Mouse (Mus musculus): ENCODE data around the gene Spint1.
A peak's percentile ranks its signal among the peaks of the same experiment; 100 is the strongest.

Spint1 gene

GRCm38 (mm10) chr2:119245246-119245645 is 8.1 kb downstream of the Spint1 start:
- no peak for DNase-seq

- no peak for DNase-seq
These were observed 10.7 kb downstream of the Spint1 start for GRCm38 (mm10) chr2:119247904-119248303.

- DNase-seq: no peak
These were observed 12.5 kb downstream of the Spint1 start for GRCm38 (mm10) chr2:119249592-119250061.

- no peak for DNase-seq
These were observed 13.2 kb downstream of the Spint1 start for GRCm38 (mm10) chr2:119250377-119250776.

GRCm38 (mm10) chr2:119250826-119251478 is 13.8 kb downstream of the Spint1 start:
- peak; percentile 57 to 84 for DNase-seq

GRCm38 (mm10) chr2:119254976-119255375 is 17.8 kb downstream of the Spint1 start:
- DNase-seq: no peak

- no peak for DNase-seq
These were observed 23.4 kb downstream of the Spint1 start for GRCm38 (mm10) chr2:119260518-119260917.

- no peak for DNase-seq
These were observed 24.2 kb downstream of the Spint1 start for GRCm38 (mm10) chr2:119261326-119261725.

GRCm38 (mm10) chr2:119262978-119263377 is 25.8 kb downstream of the Spint1 start:
- no peak for DNase-seq

- DNase-seq: no peak
These were observed 26.7 kb downstream of the Spint1 start for GRCm38 (mm10) chr2:119263813-119264212.

- no peak for DNase-seq
These were observed 33.1 kb downstream of the Spint1 start for GRCm38 (mm10) chr2:119270286-119270642.

- peak; percentile 51 to 64 for DNase-seq
These were observed 33.6 kb downstream of the Spint1 start, which contains the start of gene Rhov for GRCm38 (mm10) chr2:119270643-119271331. TSS of gene Rhov (minus strand) at chr2:119271272.

- DNase-seq: no peak
These were observed 37.0 kb downstream of the Spint1 start for GRCm38 (mm10) chr2:119274126-119274525.

GRCm38 (mm10) chr2:119276926-119277325 is 39.8 kb downstream of the Spint1 start:
- DNase-seq: no peak

- DNase-seq: no peak
These were observed 40.6 kb downstream of the Spint1 start for GRCm38 (mm10) chr2:119277810-119278209.

GRCm38 (mm10) chr2:119281899-119282565 is 44.9 kb downstream of the Spint1 start:
- no peak for DNase-seq

- DNase-seq: no peak
These were observed 50.2 kb downstream of the Spint1 start for GRCm38 (mm10) chr2:119287372-119287771.

GRCm38 (mm10) chr2:119288270-119288882 is 51.2 kb downstream of the Spint1 start, which contains the start of gene Vps18:
TSS of gene Vps18 (plus strand) at chr2:119288740.
- DNase-seq: peak; percentile 94 to 96

GRCm38 (mm10) chr2:119289014-119289416 is 51.9 kb downstream of the Spint1 start:
- peak in 1 of 2 experiments; percentile 37 for DNase-seq

- no peak for DNase-seq
These were observed 55.1 kb downstream of the Spint1 start for GRCm38 (mm10) chr2:119292281-119292680.

- no peak for DNase-seq
These were observed 55.7 kb downstream of the Spint1 start for GRCm38 (mm10) chr2:119292852-119293251.

GRCm38 (mm10) chr2:119293311-119293710 is 56.1 kb downstream of the Spint1 start:
- DNase-seq: no peak

GRCm38 (mm10) chr2:119293776-119294390 is 56.7 kb downstream of the Spint1 start:
- no peak for DNase-seq

Data from spleen, adult 18-20 months (tissue).